Mouse (Mus musculus) activated CD4-positive, CD25-positive, alpha-beta regulatory T cell, adult 9 weeks (primary cell): ENCODE data around the gene Ndufaf7. TPM values are rescaled to one million over a fixed set of nuclear protein-coding genes. Genes with fewer than 3 reads are reported as not detected.

Experiments
- polyA plus RNA-seq: library from polyadenylated mRNA; unstranded; fragments of 100-300 nt; shearing (Covaris generic); gene quantifications from one replicate; pipeline ENCODE4 v1.2.1, GENCODE M21; 2017

The Ndufaf7 gene
- 54.0 TPM for polyA plus RNA-seq

GRCm38 (mm10) chr17:78936466-78937228 is at the start of gene Ndufaf7, which contains the start of gene Cebpz:
Gene Ndufaf7 (plus strand): TSS chr17:78937136.
Gene Cebpz (minus strand): TSS chr17:78937066.

DNA sequence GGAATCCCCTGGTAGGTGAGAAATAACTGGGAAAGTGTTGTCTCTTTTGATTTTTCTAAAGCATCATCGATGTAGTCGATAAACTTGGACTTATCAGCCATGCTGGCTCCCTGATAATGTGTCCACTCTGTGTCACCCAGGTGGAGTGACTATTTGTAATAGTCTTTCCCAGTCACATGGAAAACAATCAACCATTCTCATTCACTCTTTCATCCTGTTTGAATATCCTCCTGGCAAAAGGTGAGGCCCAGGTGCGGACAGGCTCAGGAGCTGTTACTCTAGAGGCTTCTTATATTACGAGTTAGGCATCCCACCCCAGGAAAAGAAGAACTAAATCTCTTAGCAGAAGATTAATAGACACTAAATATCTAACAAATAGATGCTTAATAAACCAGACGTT is 30.0 kb upstream of the Ndufaf7 start, which contains the start of gene Sult6b1:
TSS of gene Sult6b1 (minus strand) at position 101 of the 400 bp plus-strand sequence.

DNA sequence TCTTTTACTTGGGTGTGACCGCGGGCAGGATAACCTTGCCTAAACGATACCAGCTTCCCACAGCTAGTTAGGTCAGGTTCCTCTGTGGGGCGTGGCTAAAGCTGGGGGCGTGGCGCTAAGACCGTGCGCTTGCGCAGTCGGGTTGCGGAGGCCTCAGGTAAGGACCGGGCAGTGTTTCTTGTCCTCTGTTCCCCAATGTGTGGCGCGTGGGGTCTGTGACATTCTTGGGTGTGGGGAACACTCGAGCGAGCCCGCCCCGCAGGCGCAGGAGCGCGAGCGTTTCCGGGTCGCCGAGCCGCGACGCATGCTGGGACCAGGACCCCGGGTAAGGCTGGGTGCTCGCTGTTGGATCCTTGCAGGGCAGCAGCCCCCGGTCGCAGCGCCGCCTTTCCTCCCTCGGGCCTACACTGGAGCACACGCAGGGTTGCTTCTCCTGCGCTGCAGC is 20.5 kb upstream of the Ndufaf7 start, which contains the start of gene Cebpzos:
TSS of gene Cebpzos (plus strand) at position 132 of the 445 bp plus-strand sequence.

Other genes with a start within 250 kb of the Ndufaf7 start
- 11.0 TPM for gene Strn, start 199.9 kb upstream of the Ndufaf7 start, polyA plus RNA-seq
- 32.1 TPM for gene Heatr5b, start 101.8 kb upstream of the Ndufaf7 start, polyA plus RNA-seq
- gene Gpatch11, start 101.6 kb upstream of the Ndufaf7 start, polyA plus RNA-seq: 95.2 TPM
- gene Eif2ak2, start 54.6 kb upstream of the Ndufaf7 start, polyA plus RNA-seq: 29.0 TPM
- gene Sult6b1, start 30.1 kb upstream of the Ndufaf7 start, polyA plus RNA-seq: 0.83 TPM
- gene Cebpzos, start 20.6 kb upstream of the Ndufaf7 start, polyA plus RNA-seq: 58.1 TPM
- gene Cebpz, start 70 bp upstream of the Ndufaf7 start, polyA plus RNA-seq: 97.2 TPM
- gene Prkd3, start 83.7 kb downstream of the Ndufaf7 start, polyA plus RNA-seq: 11.5 TPM
- 0.68 TPM for gene Qpct, start 114.8 kb downstream of the Ndufaf7 start, polyA plus RNA-seq